Mouse (Mus musculus): ENCODE results near the gene Gm17387.

Gene Gm17387

GRCm38 (mm10) chr7:141047581-141048225 lies 18.8 kb downstream of the Gm17387 start:
- peak; percentile 72 to 77 for DNase-seq (ENCODE audit: low spot score in 2 of 2)

- peak; percentile 90 to 91 for DNase-seq (ENCODE audit: low spot score in 2 of 2)
These were observed 19.6 kb downstream of the Gm17387 start for GRCm38 (mm10) chr7:141048226-141049218.

- no peak for DNase-seq (ENCODE audit: low spot score in 2 of 2)
These were observed 20.4 kb downstream of the Gm17387 start for GRCm38 (mm10) chr7:141049326-141049725.

GRCm38 (mm10) chr7:141051060-141051685 lies 22.2 kb downstream of the Gm17387 start:
- DNase-seq (ENCODE audit: low spot score in 2 of 2): no peak

GRCm38 (mm10) chr7:141052016-141052415 lies 23.1 kb downstream of the Gm17387 start:
- no peak for DNase-seq (ENCODE audit: low spot score in 2 of 2)

GRCm38 (mm10) chr7:141052421-141052820 lies 23.5 kb downstream of the Gm17387 start:
- DNase-seq (ENCODE audit: low spot score in 2 of 2): no peak

GRCm38 (mm10) chr7:141055785-141056184 lies 26.9 kb downstream of the Gm17387 start:
- no peak for DNase-seq (ENCODE audit: low spot score in 2 of 2)

GRCm38 (mm10) chr7:141056976-141057375 lies 28.0 kb downstream of the Gm17387 start:
- DNase-seq (ENCODE audit: low spot score in 2 of 2): no peak

GRCm38 (mm10) chr7:141057541-141057940 lies 28.6 kb downstream of the Gm17387 start:
- DNase-seq (ENCODE audit: low spot score in 2 of 2): no peak

- DNase-seq (ENCODE audit: low spot score in 2 of 2): no peak
These were observed 29.8 kb downstream of the Gm17387 start for GRCm38 (mm10) chr7:141058601-141059341.

GRCm38 (mm10) chr7:141059929-141060328 lies 31.0 kb downstream of the Gm17387 start:
- DNase-seq (ENCODE audit: low spot score in 2 of 2): no peak

- peak; percentile 92 to 95 for DNase-seq (ENCODE audit: low spot score in 2 of 2)
These were observed 31.7 kb downstream of the Gm17387 start, which contains the start of gene B4galnt4 for GRCm38 (mm10) chr7:141060426-141061242. Gene B4galnt4, plus strand, starts transcription at chr7:141061104.

- no peak for DNase-seq (ENCODE audit: low spot score in 2 of 2)
These were observed 32.4 kb downstream of the Gm17387 start for GRCm38 (mm10) chr7:141061269-141061692.

GRCm38 (mm10) chr7:141062525-141062924 lies 33.6 kb downstream of the Gm17387 start:
- DNase-seq (ENCODE audit: low spot score in 2 of 2): peak in 1 of 2 experiments; percentile 42

- peak in 1 of 2 experiments; percentile 47 for DNase-seq (ENCODE audit: low spot score in 2 of 2)
These were observed 34.4 kb downstream of the Gm17387 start for GRCm38 (mm10) chr7:141063353-141063752.

GRCm38 (mm10) chr7:141064175-141064574 lies 35.2 kb downstream of the Gm17387 start:
- no peak for DNase-seq (ENCODE audit: low spot score in 2 of 2)

GRCm38 (mm10) chr7:141064576-141064975 lies 35.6 kb downstream of the Gm17387 start:
- no peak for DNase-seq (ENCODE audit: low spot score in 2 of 2)

GRCm38 (mm10) chr7:141068351-141068750 lies 39.4 kb downstream of the Gm17387 start:
- DNase-seq (ENCODE audit: low spot score in 2 of 2): no peak

- DNase-seq (ENCODE audit: low spot score in 2 of 2): peak; percentile 78 to 82
These were observed 41.3 kb downstream of the Gm17387 start for GRCm38 (mm10) chr7:141070058-141070862.
